Mouse (Mus musculus) cortical plate, adult 2 months (tissue): ENCODE results near the gene Drap1.

ENCODE experiments used
- CTCF ChIP-seq: fragments of 200-500 bp; IDR thresholded peaks from 2 replicates; pipeline ENCODE4 v1.5.1; 2011; ENCODE audit warnings: mild to moderate bottlenecking, control low read depth, low read length; ENCODE audit not compliant: insufficient read depth; ENCODE audit errors: extremely low read depth
- POLR2A ChIP-seq: fragments of 200-500 bp; IDR thresholded peaks from 2 replicates; pipeline ENCODE4 v1.6.1; 2011; ENCODE audit warnings: mild to moderate bottlenecking, low read length, control low read depth; ENCODE audit not compliant: insufficient read depth; ENCODE audit errors: extremely low read depth

- TF ChIP-seq POLR2A (no peak), CTCF (no peak)
Observed at GRCm38 (mm10) chr19:5409068-5409467, 15.7 kb downstream of the Drap1 start.
